Mouse (Mus musculus): Measurements from ENCODE around the gene Ano1. TPM values are rescaled to one million over a fixed set of nuclear protein-coding genes. Genes with fewer than 3 reads are reported as not detected.
A peak's percentile ranks its signal among the peaks of the same experiment; 100 is the strongest.

Gene Ano1
- polyA plus RNA-seq, 1 experiment from 2014 or later: 10.9 TPM

- no peaks in the 10 kb centered on the region for H3K27me3 ChIP-seq
- H3K36me3 ChIP-seq: no peaks in the 10 kb centered on the region
- peak; percentile 24; the same call in 1 of the 2 replicates for ATAC-seq (ENCODE audit: insufficient number of reproducible peaks, insufficient read depth, low FRiP score, low TSS enrichment)
- H3K4me2 ChIP-seq (replicated peaks): no peak overlapping the region
- H3K9ac ChIP-seq: no peak overlapping the region
- H3K9me3 ChIP-seq: no peaks in the 10 kb centered on the region
- H3K4me1 ChIP-seq: peaks cover 20% of the 10 kb centered on the region
- 36% methylated on average over 2 of the region's 2 CpGs for WGBS
- H3K4me3 ChIP-seq: no peak overlapping the region
- H3K27ac ChIP-seq: peak overlapping the region; percentile 70; the same call in 1 of the 2 replicates
Measured at GRCm38 (mm10) chr7:144689855-144690254, 61.9 kb downstream of the Ano1 start.

GRCm38 (mm10) chr7:144689136-144689535 is 62.6 kb downstream of the Ano1 start:
- H3K4me3 ChIP-seq: no peak overlapping the region
- peak overlapping the region; percentile 70 for H3K27ac ChIP-seq
- H3K9ac ChIP-seq: no peak overlapping the region
- no peaks in the 10 kb centered on the region for H3K27me3 ChIP-seq
- H3K36me3 ChIP-seq: no peaks in the 10 kb centered on the region
- no peaks in the 10 kb centered on the region for H3K9me3 ChIP-seq
- peaks cover 25% of the 10 kb centered on the region for H3K4me1 ChIP-seq
- no peak for ATAC-seq (ENCODE audit: insufficient number of reproducible peaks, insufficient read depth, low FRiP score, low TSS enrichment)
- 21% methylated on average over 7 of the region's 7 CpGs for WGBS
- H3K4me2 ChIP-seq (replicated peaks): no peak overlapping the region

DNA sequence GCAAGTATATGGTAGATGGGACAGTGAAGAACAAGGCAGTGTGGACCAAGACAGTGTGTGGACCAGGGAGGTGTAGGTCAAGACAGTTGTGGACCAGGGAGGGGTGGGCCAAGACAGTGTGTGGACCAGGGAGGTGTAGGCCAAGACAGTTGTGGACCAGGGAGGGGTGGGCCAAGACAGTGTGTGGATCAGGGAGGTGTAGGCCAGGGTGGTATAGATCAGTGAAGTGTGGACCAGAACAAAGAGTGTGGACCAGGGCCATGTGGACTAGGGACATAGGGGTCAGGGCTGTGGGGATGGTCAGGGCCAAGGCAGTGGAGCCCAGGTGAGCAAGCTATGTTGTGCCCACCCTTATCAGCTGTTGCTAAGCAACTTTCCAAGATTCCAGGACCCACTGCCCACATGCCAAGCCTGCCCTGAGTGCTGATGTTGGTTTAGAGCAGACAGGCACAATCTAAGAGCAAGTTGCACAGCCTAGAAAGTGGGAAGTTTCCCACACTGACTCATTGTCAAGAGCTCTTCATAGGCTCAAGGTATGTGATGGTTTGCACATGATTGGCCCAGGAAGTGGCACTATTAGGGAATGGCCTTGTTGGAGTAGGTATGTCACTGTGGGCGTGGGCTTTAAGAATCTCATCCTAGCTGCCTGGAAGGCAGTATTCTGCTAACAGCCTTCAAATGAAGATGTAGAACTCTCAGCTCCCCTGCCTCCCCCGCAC is 64.0 kb downstream of the Ano1 start:
- no peak overlapping the region for H3K9ac ChIP-seq
- H3K27me3 ChIP-seq: no peaks in the 10 kb centered on the region
- H3K36me3 ChIP-seq: no peaks in the 10 kb centered on the region
- no peak overlapping the region for H3K27ac ChIP-seq
- 95% methylated on average over 2 of the region's 2 CpGs for WGBS
- H3K4me1 ChIP-seq: peaks cover 25% of the 10 kb centered on the region
- no peak overlapping the region for H3K4me2 ChIP-seq (replicated peaks)
- no peaks in the 10 kb centered on the region for H3K9me3 ChIP-seq
- no peak overlapping the region for H3K4me3 ChIP-seq
- peak; percentile 57; the same call in 1 of the 2 replicates for ATAC-seq (ENCODE audit: insufficient number of reproducible peaks, insufficient read depth, low FRiP score, low TSS enrichment)

- WGBS: 63% methylated on average over 4 of the region's 4 CpGs
- Histone ChIP-seq H3K4me2 (replicated peaks) (no peak overlapping the region), H3K4me1 (peaks cover 19% of the 10 kb centered on the region), H3K27ac (no peak overlapping the region), H3K9ac (no peak overlapping the region), H3K27me3 (peaks cover 7% of the 10 kb centered on the region; the same call in 1 of the 2 replicates), H3K36me3 (no peaks in the 10 kb centered on the region), H3K9me3 (no peaks in the 10 kb centered on the region), H3K4me3 (no peak overlapping the region)
- no peak for ATAC-seq (ENCODE audit: insufficient number of reproducible peaks, insufficient read depth, low FRiP score, low TSS enrichment)
Measured at GRCm38 (mm10) chr7:144684947-144685346, 66.8 kb downstream of the Ano1 start.

- Histone ChIP-seq H3K27me3 (peaks cover 12% of the 10 kb centered on the region), H3K4me2 (replicated peaks) (no peak overlapping the region), H3K36me3 (no peaks in the 10 kb centered on the region), H3K9me3 (no peaks in the 10 kb centered on the region), H3K9ac (no peak overlapping the region), H3K27ac (no peak overlapping the region), H3K4me3 (no peak overlapping the region), H3K4me1 (peaks cover 17% of the 10 kb centered on the region)
- no peak for ATAC-seq (ENCODE audit: insufficient number of reproducible peaks, insufficient read depth, low FRiP score, low TSS enrichment)
- whole genome bisulfite sequencing: 39% methylated on average over 5 of the region's 5 CpGs
Measured at GRCm38 (mm10) chr7:144684467-144684866, 67.3 kb downstream of the Ano1 start.

DNA sequence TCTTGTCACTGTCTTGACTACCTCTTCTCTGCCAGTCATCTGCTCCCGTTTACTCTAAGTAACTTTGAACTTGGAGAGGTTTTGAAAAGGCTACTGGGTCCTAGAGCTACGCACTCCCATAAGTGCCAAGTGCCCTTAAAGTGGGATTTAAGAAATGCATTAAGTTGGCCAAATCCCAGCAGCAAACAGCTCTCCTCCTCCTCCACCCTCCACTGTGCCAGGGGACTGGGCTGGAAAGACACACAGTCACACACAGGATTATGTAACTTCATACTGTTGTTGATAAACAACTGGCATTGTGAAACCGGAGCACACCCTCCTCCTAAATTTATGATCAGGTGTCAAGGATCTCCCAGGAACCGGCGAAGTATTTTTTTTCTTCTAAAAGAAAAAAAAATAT is 71.7 kb downstream of the Ano1 start:
- WGBS: 85% methylated on average over 5 of the region's 5 CpGs
- no peak overlapping the region for H3K9ac ChIP-seq
- ATAC-seq (ENCODE audit: insufficient number of reproducible peaks, insufficient read depth, low FRiP score, low TSS enrichment): no peak
- no peaks in the 10 kb centered on the region for H3K36me3 ChIP-seq
- no peak overlapping the region for H3K4me2 ChIP-seq (replicated peaks)
- no peaks in the 10 kb centered on the region for H3K9me3 ChIP-seq
- H3K4me3 ChIP-seq: no peak overlapping the region
- no peak overlapping the region for H3K27ac ChIP-seq
- H3K4me1 ChIP-seq: peaks cover 21% of the 10 kb centered on the region; the same call in 1 of the 2 replicates
- peaks cover 37% of the 10 kb centered on the region for H3K27me3 ChIP-seq

DNA sequence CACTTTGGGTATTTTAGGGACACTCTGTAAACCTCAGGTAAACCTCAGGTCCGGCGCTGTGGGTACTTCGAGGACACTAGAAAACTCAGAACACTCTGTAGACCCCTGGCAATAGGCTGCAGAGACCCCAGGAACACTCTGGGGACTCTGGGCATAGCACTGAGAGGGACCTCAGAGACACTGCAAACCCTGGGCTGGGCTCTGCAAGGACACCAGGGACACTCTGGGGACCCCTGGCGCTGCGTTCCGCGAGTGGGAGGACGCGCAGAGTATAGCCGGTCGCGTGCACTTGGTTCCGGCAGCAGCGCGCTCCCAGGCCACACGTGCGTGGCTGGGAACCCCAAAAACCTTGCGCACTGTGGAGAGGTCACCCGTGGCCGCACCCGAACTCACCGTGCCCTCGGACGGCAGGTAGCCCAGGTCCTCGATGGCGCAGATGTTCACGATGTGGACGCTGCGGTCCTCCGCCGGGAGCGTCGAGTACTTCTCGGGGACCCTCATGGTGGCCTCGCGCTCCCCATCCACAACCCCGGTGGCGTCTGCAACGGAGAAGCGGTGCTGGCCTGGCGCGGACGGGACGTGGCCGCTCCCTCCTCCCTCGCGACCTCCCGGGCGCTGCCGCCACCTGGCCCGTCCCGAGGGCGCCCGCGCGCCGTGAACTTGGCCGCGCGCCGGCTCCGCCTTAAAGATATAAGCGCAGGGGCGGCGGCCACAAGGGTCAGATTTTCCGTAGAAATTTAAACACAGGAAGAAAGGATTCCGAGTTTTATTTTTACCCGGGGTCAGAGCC is 73.3 kb downstream of the Ano1 start:
- ATAC-seq (ENCODE audit: insufficient number of reproducible peaks, insufficient read depth, low FRiP score, low TSS enrichment): no peak
- H3K9ac ChIP-seq: peak overlapping the region; percentile 41
- no peak overlapping the region for H3K27ac ChIP-seq
- H3K36me3 ChIP-seq: no peaks in the 10 kb centered on the region
- H3K9me3 ChIP-seq: no peaks in the 10 kb centered on the region
- H3K4me2 ChIP-seq (replicated peaks): peak overlapping the region; percentile 71
- peak overlapping the region; percentile 40 for H3K4me3 ChIP-seq
- peaks cover 14% of the 10 kb centered on the region; the same call in 1 of the 2 replicates for H3K4me1 ChIP-seq
- 8% methylated on average over 67 of the region's 68 CpGs for WGBS
- peaks cover 37% of the 10 kb centered on the region for H3K27me3 ChIP-seq

- Histone ChIP-seq H3K9ac (no peak overlapping the region), H3K27ac (no peak overlapping the region), H3K4me1 (peaks cover 14% of the 10 kb centered on the region; the same call in 1 of the 2 replicates), H3K36me3 (no peaks in the 10 kb centered on the region), H3K4me2 (replicated peaks) (peak overlapping the region; percentile 71), H3K9me3 (no peaks in the 10 kb centered on the region), H3K27me3 (peaks cover 37% of the 10 kb centered on the region), H3K4me3 (peak overlapping the region; percentile 40; the same call in 1 of the 2 replicates)
- WGBS: 47% methylated on average over 12 of the region's 12 CpGs
- ATAC-seq (ENCODE audit: insufficient number of reproducible peaks, insufficient read depth, low FRiP score, low TSS enrichment): no peak; the same call in 1 of the 2 replicates
Measured at GRCm38 (mm10) chr7:144677341-144678086, 74.3 kb downstream of the Ano1 start.

GRCm38 (mm10) chr7:144675632-144676031 is 76.1 kb downstream of the Ano1 start:
- no peak overlapping the region for H3K27ac ChIP-seq
- H3K4me3 ChIP-seq: no peak overlapping the region
- no peaks in the 10 kb centered on the region for H3K9me3 ChIP-seq
- no peak overlapping the region for H3K4me2 ChIP-seq (replicated peaks)
- WGBS: 94% methylated on average over 8 of the region's 8 CpGs
- H3K27me3 ChIP-seq: peaks cover 33% of the 10 kb centered on the region
- peaks cover 14% of the 10 kb centered on the region; the same call in 1 of the 2 replicates for H3K4me1 ChIP-seq
- no peak for ATAC-seq (ENCODE audit: insufficient number of reproducible peaks, insufficient read depth, low FRiP score, low TSS enrichment)
- H3K9ac ChIP-seq: no peak overlapping the region
- no peaks in the 10 kb centered on the region for H3K36me3 ChIP-seq

- ATAC-seq (ENCODE audit: insufficient number of reproducible peaks, insufficient read depth, low FRiP score, low TSS enrichment): no peak
- Histone ChIP-seq H3K4me3 (no peak overlapping the region), H3K4me1 (no peaks in the 10 kb centered on the region), H3K9me3 (no peaks in the 10 kb centered on the region), H3K27ac (no peak overlapping the region), H3K9ac (no peak overlapping the region), H3K36me3 (no peaks in the 10 kb centered on the region), H3K27me3 (no peaks in the 10 kb centered on the region), H3K4me2 (replicated peaks) (no peak overlapping the region)
- 85% methylated on average over 2 of the region's 2 CpGs for WGBS
Measured at GRCm38 (mm10) chr7:144669895-144670294, 81.9 kb downstream of the Ano1 start.

GRCm38 (mm10) chr7:144668603-144669278 is 83.0 kb downstream of the Ano1 start:
- Histone ChIP-seq H3K4me3 (no peak overlapping the region), H3K9ac (no peak overlapping the region)
- WGBS: 28% methylated on average over 7 of the region's 7 CpGs

More at GRCm38 (mm10) chr7:144668603-144669278, 83.0 kb downstream of the Ano1 start:
- Histone ChIP-seq H3K27me3 (no peaks in the 10 kb centered on the region), H3K27ac (no peak overlapping the region), H3K4me2 (replicated peaks) (no peak overlapping the region), H3K36me3 (no peaks in the 10 kb centered on the region), H3K4me1 (no peaks in the 10 kb centered on the region), H3K9me3 (no peaks in the 10 kb centered on the region)
- no peak for ATAC-seq (ENCODE audit: insufficient number of reproducible peaks, insufficient read depth, low FRiP score, low TSS enrichment)

Data from embryonic facial prominence, embryonic 12.5 days (tissue).